9 mouse cellular contexts compared by ENCODE assay signal in genomic region chr5:35918387-35918786, GRCm38 (mm10). TPM values are rescaled to one million over a fixed set of nuclear protein-coding genes. Genes with fewer than 3 reads are reported as not detected.
DNase-seq lines count a peak whose midpoint lies in the region; ATAC-seq and TF ChIP-seq lines count a peak whose summit lies in the region.
"Had no signal": no experiment of that assay in that cellular context is flagged by ENCODE, and none has a peak within 500 bp of the region (broad histone marks: within the 10 kb centered on the region; RNA-seq: fewer than 3 reads in every experiment).

No protein-coding gene starts in this region.

- no peak for ATAC-seq in hindbrain, embryonic 11.5 days (ENCODE audit: low FRiP score)
- ATAC-seq in midbrain, embryonic 12.5 days (ENCODE audit: low FRiP score, low read depth): no peak

- no peaks in the 10 kb centered on the region for H3K9me3 ChIP-seq in heart, embryonic 10.5 days
- no peaks in the 10 kb centered on the region for H3K9me3 ChIP-seq in hindbrain, embryonic 11.5 days (ENCODE audit: control insufficient read depth, low read length)
- no peaks in the 10 kb centered on the region for H3K9me3 ChIP-seq in midbrain, embryonic 12.5 days

- 27% methylated on average over 8 of the region's 8 CpGs for WGBS in heart, embryonic 10.5 days
- WGBS in hindbrain, embryonic 11.5 days: 34% methylated on average over 8 of the region's 8 CpGs
- WGBS in midbrain, embryonic 12.5 days: 26% methylated on average over 8 of the region's 8 CpGs
- WGBS in thymus, adult 2 months: 90% methylated on average over 8 of the region's 8 CpGs

- TF ChIP-seq CTCF in thymus, adult 2 months (IDR thresholded peaks at IDR 0.05; ENCODE audit: borderline replicate concordance, control insufficient read depth, extremely low read depth, insufficient read depth, low read length, poor library complexity): no peak

- TF ChIP-seq POLR2A in thymus, adult 2 months (IDR thresholded peaks at IDR 0.05; ENCODE audit: control insufficient read depth, extremely low read depth, insufficient read depth, low read length, poor library complexity): no peak

- H3K27ac ChIP-seq in heart, embryonic 10.5 days: peak overlapping the region; percentile 91
- peak overlapping the region; percentile 90 for H3K27ac ChIP-seq in hindbrain, embryonic 11.5 days (ENCODE audit: low read depth, low read length)
- peak overlapping the region; percentile 89 for H3K27ac ChIP-seq in midbrain, embryonic 12.5 days (replicated peaks)
- H3K27ac ChIP-seq in thymus, adult 2 months (ENCODE audit: control insufficient read depth, insufficient read depth, low read length): no peak overlapping the region

- H3K36me3 ChIP-seq in heart, embryonic 10.5 days: no peaks in the 10 kb centered on the region
- no peaks in the 10 kb centered on the region for H3K36me3 ChIP-seq in hindbrain, embryonic 11.5 days (ENCODE audit: control insufficient read depth, insufficient read depth, low read length)
- no peaks in the 10 kb centered on the region for H3K36me3 ChIP-seq in midbrain, embryonic 12.5 days
- no peaks in the 10 kb centered on the region for H3K36me3 ChIP-seq in thymus, adult 2 months (ENCODE audit: control insufficient read depth, insufficient read depth, low read length)

- H3K27me3 ChIP-seq in heart, embryonic 10.5 days (ENCODE audit: insufficient read depth, poor library complexity, severe bottlenecking): no peaks in the 10 kb centered on the region
- H3K27me3 ChIP-seq in hindbrain, embryonic 11.5 days (ENCODE audit: control insufficient read depth, insufficient read depth, low read length): no peaks in the 10 kb centered on the region
- H3K27me3 ChIP-seq in midbrain, embryonic 12.5 days: no peaks in the 10 kb centered on the region
- no peaks in the 10 kb centered on the region for H3K27me3 ChIP-seq in thymus, adult 2 months (ENCODE audit: control insufficient read depth, insufficient read depth, low read length)

- intact Hi-C loops in heart, postnatal 10 days (cut with DNase I): no loop called here

- H3K9ac ChIP-seq in hindbrain, embryonic 11.5 days (ENCODE audit: low read depth, low read length): peak overlapping the region; percentile 42
- peak overlapping the region; percentile 46; the same call in 1 of the 2 replicates for H3K9ac ChIP-seq in midbrain, embryonic 12.5 days (replicated peaks)

- H3K4me3 ChIP-seq in heart, embryonic 10.5 days: no peak overlapping the region
- no peak overlapping the region for H3K4me3 ChIP-seq in hindbrain, embryonic 11.5 days (ENCODE audit: low read depth, low read length)
- H3K4me3 ChIP-seq in midbrain, embryonic 12.5 days: no peak overlapping the region
- H3K4me3 ChIP-seq in thymus, adult 2 months (ENCODE audit: control insufficient read depth, insufficient read depth, low read length): no peak overlapping the region

- no peak for DNase-seq in heart, embryonic 10.5 days (ENCODE audit: low spot score)
- DNase-seq in heart, postnatal 10 days: no peak
- DNase-seq in brain, adult 2 months (ENCODE audit: low read depth, low spot score): peak; percentile 73
- DNase-seq in hindbrain, embryonic 11.5 days (ENCODE audit: low spot score): peak; percentile 30
- DNase-seq in urinary bladder, postnatal 10 days (ENCODE audit: low spot score): no peak
- DNase-seq in thymus, adult 2 months: no peak
- DNase-seq in adrenal gland, adult 2 months: no peak
- DNase-seq: cerebellum, adult 8-10 months had no signal

- H3K4me1 ChIP-seq in heart, embryonic 10.5 days: peaks cover 94% of the 10 kb centered on the region
- H3K4me1 ChIP-seq in hindbrain, embryonic 11.5 days (replicated peaks; ENCODE audit: control insufficient read depth, insufficient read depth, low read length): peaks cover 33% of the 10 kb centered on the region
- peaks cover 83% of the 10 kb centered on the region for H3K4me1 ChIP-seq in midbrain, embryonic 12.5 days
- no peaks in the 10 kb centered on the region for H3K4me1 ChIP-seq in thymus, adult 2 months (replicated peaks; ENCODE audit: control insufficient read depth, insufficient read depth, low read length)

- no peak overlapping the region for H3K4me2 ChIP-seq in hindbrain, embryonic 11.5 days (replicated peaks; ENCODE audit: low read depth, low read length)
- no peak overlapping the region for H3K4me2 ChIP-seq in midbrain, embryonic 12.5 days (replicated peaks)

RNA-seq across cellular contexts. Expression of gene Afap1, which starts 25.3 kb away (rescaled TPM):
- 21.7 and 27.0 TPM in 2 replicates for polyA plus RNA-seq in heart, embryonic 10.5 days (2016; fragmentation: Nextera tagmentation; extraction: Ambion mirVana)
- total RNA-seq in heart, postnatal 10 days (2021): 10 to 100 TPM; 37.9 to 42.9 TPM
- polyA plus RNA-seq in hindbrain, embryonic 11.5 days (2014; fragmentation: Nextera tagmentation; extraction: Ambion mirVana): 55.7 and 58.2 TPM in 2 replicates
- polyA plus RNA-seq in midbrain, embryonic 12.5 days (2016; fragmentation: Nextera tagmentation; extraction: Ambion mirVana): 60.7 and 64.6 TPM in 2 replicates
- 17.2 and 19.5 TPM in 2 replicates for polyA plus RNA-seq in thymus, adult 2 months (2012; rRNA removed)
- 10 to 100 TPM; 21.0 to 21.9 TPM for total RNA-seq in adrenal gland, adult 2 months (2021)
- 13.7 TPM in 2 replicates for polyA plus RNA-seq in adrenal gland, adult 2 months (2012; rRNA removed)

Comparison
In these comparisons a context has a peak if more than half of its experiments do, and no peak if none do; other contexts are left out.
1. DNase-seq: peak in brain, adult 2 months (single experiment) and hindbrain, embryonic 11.5 days (single experiment); none in heart, embryonic 10.5 days (single experiment), heart, postnatal 10 days (0 of 2), urinary bladder, postnatal 10 days (single experiment), thymus, adult 2 months (single experiment) and adrenal gland, adult 2 months (single experiment).